Mouse (Mus musculus) neural tube, embryonic 11.5 days (tissue): ENCODE data around the gene Sbk3. TPM values are rescaled to one million over a fixed set of nuclear protein-coding genes. Genes with fewer than 3 reads are reported as not detected.

Experiments
- ATAC-seq: fragments of 200-750 bp; cut with Nextera tagmentation; 2 replicates; pipeline ENCODE4 v1.8.0; 2017; ENCODE audit warnings: moderate number of reproducible peaks, mild to moderate bottlenecking, moderate TSS enrichment, moderate library complexity; ENCODE audit not compliant: insufficient read depth, low FRiP score, low TSS enrichment
- DNase-seq: peaks from one replicate; pipeline ENCODE4 v3.0.0-alpha.2; 2015; ENCODE audit warnings: low spot score
- H3K27ac ChIP-seq: fragments of 300-500 bp; sonication (generic); 2 replicates; pipeline ENCODE4 v1.5.1; 2014; ENCODE audit warnings: low read depth, mild to moderate bottlenecking, low read length
- H3K27me3 ChIP-seq: fragments of 300-500 bp; sonication (generic); 2 replicates; pipeline ENCODE4 v1.6.1; 2014; ENCODE audit warnings: mild to moderate bottlenecking, low read length, mixed read lengths; ENCODE audit not compliant: control insufficient read depth, insufficient read depth
- H3K36me3 ChIP-seq: fragments of 300-500 bp; sonication (generic); 2 replicates; pipeline ENCODE4 v1.6.1; 2014; ENCODE audit warnings: mild to moderate bottlenecking, low read length, moderate library complexity, mixed read lengths; ENCODE audit not compliant: control insufficient read depth, insufficient read depth
- H3K4me1 ChIP-seq: fragments of 300-500 bp; sonication (generic); 2 replicates; pipeline ENCODE4 v1.6.1; 2014; ENCODE audit warnings: low read length, mixed read lengths; ENCODE audit not compliant: control insufficient read depth, insufficient read depth
- H3K4me2 ChIP-seq: fragments of 300-500 bp; sonication (generic); 2 replicates; pipeline ENCODE4 v1.6.1; 2014; ENCODE audit warnings: low read depth, mild to moderate bottlenecking, moderate library complexity
- H3K4me3 ChIP-seq: fragments of 300-500 bp; sonication (generic); 2 replicates; pipeline ENCODE4 v1.5.1; 2014; ENCODE audit warnings: low read depth, low read length
- H3K9ac ChIP-seq: fragments of 300-500 bp; sonication (generic); 2 replicates; pipeline ENCODE4 v1.6.1; 2014; ENCODE audit warnings: mild to moderate bottlenecking, low read length
- H3K9me3 ChIP-seq: fragments of 300-500 bp; sonication (generic); 2 replicates; pipeline ENCODE4 v1.6.1; 2016; ENCODE audit warnings: low read length; ENCODE audit not compliant: control insufficient read depth
- WGBS: fragments of 180-500 bp; shearing (Covaris S2); extraction: QIAGEN DNeasy Blood & Tissue Kit; methylation state at CpG from one replicate; pipeline ENCODE4 v1.1.7; 2014; 5-methylcytosine and 5-hydroxymethylcytosine counted together
- polyA plus RNA-seq: library from polyadenylated mRNA; unstranded; fragments of >200 nt; fragmentation: Nextera tagmentation; extraction: Ambion mirVana; gene quantifications from 2 replicates; pipeline ENCODE4 v1.2.1, GENCODE M21; 2014

Sbk3 gene
- polyA plus RNA-seq, 1 experiment from 2014 or later, result 0.09 TPM

DNA sequence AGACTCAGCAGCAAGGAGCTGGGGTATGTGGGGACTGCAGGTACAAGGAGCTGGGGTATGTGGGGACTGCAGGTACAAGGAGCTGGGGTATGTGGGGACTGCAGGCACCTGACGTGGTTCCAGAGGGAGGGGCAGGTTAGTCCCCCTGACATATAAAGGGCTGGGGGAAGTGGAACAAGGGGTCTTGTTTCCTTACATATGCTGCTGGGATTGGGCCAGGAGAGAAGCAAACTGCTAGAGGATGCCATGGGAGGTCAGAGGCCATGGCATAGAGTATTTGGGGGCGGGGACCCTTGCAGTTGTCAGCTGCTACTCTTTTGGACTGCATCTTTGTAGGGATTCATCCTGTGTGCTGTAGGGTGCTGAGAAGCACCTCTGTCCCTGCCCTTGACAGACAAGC, 53.5 kb downstream of the Sbk3 start:
- 0 out of 2 replicates have a peak overlapping the region, but pooled peaks have one; percentile 32 for H3K9ac ChIP-seq
- ATAC-seq, result no peak
- WGBS, result 94% methylated on average over 2 of the region's 2 CpGs

DNA sequence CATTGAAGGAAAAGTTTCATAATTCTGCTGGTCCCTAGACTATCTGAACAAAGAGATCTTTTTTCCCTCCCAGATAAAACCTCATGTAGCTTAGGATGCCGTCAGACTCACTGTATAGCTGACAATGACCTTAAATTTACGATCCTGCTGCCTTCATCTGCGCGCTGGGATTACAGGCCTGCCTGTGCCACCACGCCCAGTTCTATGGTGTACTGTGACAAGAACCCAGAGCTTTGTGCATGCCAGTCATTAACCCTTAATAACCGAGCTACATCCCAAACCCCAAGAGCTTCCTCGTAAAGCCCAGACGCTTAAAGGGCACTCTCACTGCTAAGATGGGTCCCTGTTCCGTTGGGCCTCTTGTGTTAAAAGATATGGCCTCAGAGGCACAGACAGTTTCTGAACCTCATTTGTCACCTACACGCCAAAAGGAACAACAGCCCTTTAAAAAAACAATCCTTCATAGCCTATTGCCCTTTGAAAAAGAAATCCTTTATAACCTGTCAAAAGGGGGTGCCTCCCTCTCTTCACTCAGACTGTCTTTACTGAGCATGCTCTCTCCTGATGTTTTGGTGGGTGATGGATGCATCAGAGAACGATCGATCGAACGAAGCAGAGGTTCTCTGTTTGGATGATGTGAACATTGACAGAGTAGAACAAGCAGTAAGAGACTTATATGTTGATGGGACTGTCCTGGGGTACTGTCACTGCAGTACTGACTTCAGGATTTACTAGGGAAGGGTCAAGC, 55.1 kb downstream of the Sbk3 start:
- H3K36me3 ChIP-seq, result peaks cover 20% of the 10 kb centered on the region
- H3K9me3 ChIP-seq, result no peaks in the 10 kb centered on the region
- H3K27ac ChIP-seq, result peak overlapping the region; percentile 96
- ATAC-seq (peak; percentile 62), DNase-seq (peak; percentile 35)
- peak overlapping the region; percentile 62 for H3K4me2 ChIP-seq
- peak overlapping the region; percentile 94 for H3K9ac ChIP-seq
- peaks cover 16% of the 10 kb centered on the region for H3K4me1 ChIP-seq
- no peaks in the 10 kb centered on the region; the same call in 1 of the 2 replicates for H3K27me3 ChIP-seq
- WGBS, result 16% methylated on average over 14 of the region's 14 CpGs
- peak overlapping the region; percentile 74 for H3K4me3 ChIP-seq

More for the DNA sequence above, 53.5 kb downstream of the Sbk3 start:
- DNase-seq, result no peak
- Histone ChIP-seq H3K27ac (no peak overlapping the region), H3K4me3 (no peak overlapping the region), H3K27me3 (no peaks in the 10 kb centered on the region), H3K36me3 (peaks cover 20% of the 10 kb centered on the region), H3K4me1 (peaks cover 32% of the 10 kb centered on the region), H3K4me2 (no peak overlapping the region), H3K9me3 (no peaks in the 10 kb centered on the region)

Other genes starting within 250 kb of the Sbk3 start
- gene Tmem150b, start 245.9 kb downstream of the Sbk3 start, polyA plus RNA-seq, result 0.17 TPM in 1 of 2 replicates, not detected in the other
- 80.6 and 87.0 TPM in 2 replicates for gene Kmt5c, start 231.1 kb downstream of the Sbk3 start, polyA plus RNA-seq
- gene Cox6b2, start 218.1 kb downstream of the Sbk3 start, polyA plus RNA-seq, result 23.0 and 27.0 TPM in 2 replicates
- not detected in 2 replicates for gene Fam71e2, start 199.9 kb downstream of the Sbk3 start, polyA plus RNA-seq
- gene Il11, start 188.3 kb downstream of the Sbk3 start, polyA plus RNA-seq, result 0.16 TPM in 1 of 2 replicates, not detected in the other
- gene Tmem190, start 188.2 kb downstream of the Sbk3 start, polyA plus RNA-seq, result not detected in 2 replicates
- 1.7 and 2.2 TPM in 2 replicates for gene Tmem238, start 181.5 kb downstream of the Sbk3 start, polyA plus RNA-seq
- 157 and 169 TPM in 2 replicates for gene Rpl28, start 178.3 kb downstream of the Sbk3 start, polyA plus RNA-seq
- gene Ube2s, start 158.6 kb downstream of the Sbk3 start, polyA plus RNA-seq, result 422 and 471 TPM in 2 replicates
- 3.1 and 3.2 TPM in 2 replicates for gene Shisa7, start 126.5 kb downstream of the Sbk3 start, polyA plus RNA-seq
- gene Isoc2b, start 100.9 kb downstream of the Sbk3 start, polyA plus RNA-seq, result 2.4 and 2.5 TPM in 2 replicates
- gene Isoc2a, start 94.0 kb downstream of the Sbk3 start, polyA plus RNA-seq, result 0.49 and 0.82 TPM in 2 replicates
- 0.29 TPM in 1 of 2 replicates, not detected in the other for gene Gm36210, start 64.7 kb downstream of the Sbk3 start, polyA plus RNA-seq
- gene Zfp628, start 56.0 kb downstream of the Sbk3 start, polyA plus RNA-seq, result 3.5 and 3.8 TPM in 2 replicates
- gene Nat14, start 49.1 kb downstream of the Sbk3 start, polyA plus RNA-seq, result 6.4 and 7.1 TPM in 2 replicates
- 2.8 and 3.3 TPM in 2 replicates for gene Ssc5d, start 45.4 kb downstream of the Sbk3 start, polyA plus RNA-seq
- gene Sbk2, start 6.8 kb downstream of the Sbk3 start, polyA plus RNA-seq, result not detected in 2 replicates
- gene Zfp579, start 25.0 kb upstream of the Sbk3 start, polyA plus RNA-seq, result 41.6 and 47.8 TPM in 2 replicates
- 7.8 and 10.1 TPM in 2 replicates for gene Zfp524, start 43.2 kb upstream of the Sbk3 start, polyA plus RNA-seq
- 50.2 and 50.6 TPM in 2 replicates for gene Fiz1, start 43.5 kb upstream of the Sbk3 start, polyA plus RNA-seq
- gene Gm44973, start 44.3 kb upstream of the Sbk3 start, polyA plus RNA-seq, result 0.36 and 1.1 TPM in 2 replicates
- 5.5 and 5.6 TPM in 2 replicates for gene Zfp865, start 49.2 kb upstream of the Sbk3 start, polyA plus RNA-seq
- gene Ccdc106, start 49.4 kb upstream of the Sbk3 start, polyA plus RNA-seq, result 6.4 and 8.3 TPM in 2 replicates
- gene 4632433K11Rik, start 63.0 kb upstream of the Sbk3 start, polyA plus RNA-seq, result 0.50 TPM in 1 of 2 replicates, not detected in the other
- gene Zfp784, start 67.3 kb upstream of the Sbk3 start, polyA plus RNA-seq, result 2.7 and 3.2 TPM in 2 replicates
- gene Zfp580, start 80.4 kb upstream of the Sbk3 start, polyA plus RNA-seq, result 42.3 and 48.9 TPM in 2 replicates
- 167 and 186 TPM in 2 replicates for gene U2af2, start 91.0 kb upstream of the Sbk3 start, polyA plus RNA-seq
- gene Epn1, start 109.1 kb upstream of the Sbk3 start, polyA plus RNA-seq, result 64.8 and 67.4 TPM in 2 replicates
- not detected in 2 replicates for gene Rfpl4, start 145.8 kb upstream of the Sbk3 start, polyA plus RNA-seq
- not detected in 2 replicates for gene Rasl2-9, start 154.8 kb upstream of the Sbk3 start, polyA plus RNA-seq
- gene Vmn1r55, start 178.5 kb upstream of the Sbk3 start, polyA plus RNA-seq, result not detected in 2 replicates
- not detected in 2 replicates for gene Vmn1r56, start 225.6 kb upstream of the Sbk3 start, polyA plus RNA-seq
- not detected in 2 replicates for gene Vmn1r57, start 247.3 kb upstream of the Sbk3 start, polyA plus RNA-seq